Mouse (Mus musculus) stomach, postnatal 0 days (tissue): ENCODE results near the gene Olfr417. TPM values are rescaled to one million over a fixed set of nuclear protein-coding genes. Genes with fewer than 3 reads are reported as not detected.

Experiments
- ATAC-seq: fragments of 200-750 bp; cut with Nextera tagmentation; 2 replicates; pipeline ENCODE4 v1.8.0; 2017; ENCODE audit not compliant: low FRiP score, low TSS enrichment
- DNase-seq: peaks from one replicate; pipeline ENCODE4 v3.0.0-alpha.2; 2016; ENCODE audit warnings: low spot score
- H3K27ac ChIP-seq: fragments of 300-500 bp; sonication (generic); replicated peaks from 2 replicates; pipeline ENCODE4 v1.5.1; 2014; ENCODE audit warnings: mild to moderate bottlenecking, control low read depth
- H3K27me3 ChIP-seq: fragments of 300-500 bp; sonication (generic); 2 replicates; pipeline ENCODE4 v1.6.1; 2014; ENCODE audit warnings: low read length; ENCODE audit not compliant: control insufficient read depth, insufficient read depth
- H3K36me3 ChIP-seq: fragments of 300-500 bp; sonication (generic); 2 replicates; pipeline ENCODE4 v1.6.1; 2014; ENCODE audit warnings: low read length, mixed read lengths; ENCODE audit not compliant: control insufficient read depth, insufficient read depth
- H3K4me1 ChIP-seq: fragments of 300-500 bp; sonication (generic); replicated peaks from 2 replicates; pipeline ENCODE4 v1.6.1; 2014; ENCODE audit warnings: antibody characterized with exemption; ENCODE audit not compliant: control insufficient read depth, insufficient read depth
- H3K4me2 ChIP-seq: fragments of 300-500 bp; sonication (generic); replicated peaks from 2 replicates; pipeline ENCODE4 v1.6.1; 2014; ENCODE audit warnings: low read depth, mild to moderate bottlenecking, control low read depth, moderate library complexity
- H3K4me3 ChIP-seq: fragments of 300-500 bp; sonication (generic); 2 replicates; pipeline ENCODE4 v1.5.1; 2014; ENCODE audit warnings: low read depth, low read length, control low read depth
- H3K9ac ChIP-seq: fragments of 300-500 bp; sonication (generic); 2 replicates; pipeline ENCODE4 v1.6.1; 2014; ENCODE audit warnings: mild to moderate bottlenecking, low read length, control low read depth, mixed read lengths
- H3K9me3 ChIP-seq: fragments of 300-500 bp; sonication (generic); 2 replicates; pipeline ENCODE4 v1.6.1; 2016; ENCODE audit warnings: low read length; ENCODE audit not compliant: control insufficient read depth
- CTCF ChIP-seq: IDR thresholded peaks from 2 replicates; pipeline ENCODE4 v1.5.1; 2016; ENCODE audit warnings: antibody characterized with exemption, low read depth, mild to moderate bottlenecking, moderate library complexity
- EP300 ChIP-seq: optimal IDR thresholded peaks from 2 replicates; pipeline ENCODE3; 2016; ENCODE audit warnings: antibody characterized with exemption
- WGBS: fragments of 180-500 bp; shearing (Covaris S2); extraction: QIAGEN DNeasy Blood & Tissue Kit; methylation state at CpG from one replicate; pipeline ENCODE4 v1.1.7; 2014; 5-methylcytosine and 5-hydroxymethylcytosine counted together
- polyA plus RNA-seq: library from polyadenylated mRNA; unstranded; fragments of >200 nt; fragmentation: Nextera tagmentation; extraction: Ambion mirVana; gene quantifications from 2 replicates; pipeline ENCODE4 v1.2.1, GENCODE M21; 2015

Gene Olfr417
- polyA plus RNA-seq, 1 experiment from 2014 or later, result not detected

DNA sequence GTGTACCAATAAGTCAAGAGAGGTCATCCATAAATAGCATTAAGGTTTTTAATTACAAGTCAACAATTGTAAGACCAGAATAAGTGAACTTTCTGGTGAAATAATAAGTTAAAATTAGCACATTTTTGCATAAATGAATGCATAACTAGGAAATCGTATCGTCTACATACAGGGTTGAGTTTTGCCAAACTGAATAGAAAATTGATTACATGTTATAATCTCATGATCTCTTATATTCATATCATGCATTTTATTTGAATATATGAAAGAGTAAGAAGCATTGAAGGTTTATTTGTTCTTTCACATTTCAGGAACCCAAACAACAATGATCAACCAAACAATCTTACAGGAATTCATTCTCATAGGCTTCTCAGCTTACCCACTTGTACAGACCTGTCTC, 25.8 kb downstream of the Olfr417 start, which contains the start of gene Olfr248:
Olfr248 (plus strand) TSS at position 301 of the 400 bp plus-strand sequence.
- H3K27ac ChIP-seq, result no peak within 1 kb of the TSS
- no peak for DNase-seq

DNA sequence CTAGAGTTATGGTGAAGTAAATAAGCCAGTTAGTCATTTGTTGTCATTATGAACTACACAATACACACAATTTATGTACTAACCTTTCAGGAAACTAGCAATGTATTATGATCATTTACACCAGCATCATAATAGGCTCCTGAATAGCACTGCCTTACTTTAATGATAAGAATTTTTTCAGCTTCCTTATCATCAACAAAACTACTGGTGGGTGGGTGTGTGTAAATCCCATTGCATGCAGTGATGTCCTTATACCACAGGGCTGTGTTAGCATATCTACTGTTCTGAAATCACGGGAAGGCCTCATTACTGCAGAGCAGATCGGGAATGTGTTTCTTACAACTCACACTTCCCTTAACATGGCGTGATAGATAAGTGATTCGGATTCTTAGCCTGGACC, 58.0 kb downstream of the Olfr417 start:
- H3K9ac ChIP-seq, result no peak overlapping the region
- H3K4me1 ChIP-seq, result no peaks in the 10 kb centered on the region
- 84% methylated on average over 4 of the region's 4 CpGs for WGBS
- no peak for DNase-seq
- no peaks in the 10 kb centered on the region for H3K27me3 ChIP-seq
- no peak for ATAC-seq
- no peak overlapping the region for H3K4me2 ChIP-seq
- H3K27ac ChIP-seq, result no peak overlapping the region
- TF ChIP-seq EP300, result no peak
- no peak for TF ChIP-seq CTCF
- H3K36me3 ChIP-seq, result no peaks in the 10 kb centered on the region
- H3K9me3 ChIP-seq, result no peaks in the 10 kb centered on the region
- no peak overlapping the region for H3K4me3 ChIP-seq

More for the DNA sequence above, 25.8 kb downstream of the Olfr417 start, which contains the start of gene Olfr248:
- Histone ChIP-seq H3K27me3 (no peaks in the 10 kb centered on the region), H3K36me3 (no peaks in the 10 kb centered on the region), H3K4me3 (no peak within 1 kb of the TSS), H3K4me1 (no peaks in the 10 kb centered on the region), H3K9ac (no peak within 1 kb of the TSS), H3K4me2 (no peak within 1 kb of the TSS), H3K9me3 (no peaks in the 10 kb centered on the region)
- TF ChIP-seq CTCF (no peak), EP300 (no peak)
- ATAC-seq, result no peak
- 82% methylated on average over 2 of the region's 2 CpGs for WGBS

DNA sequence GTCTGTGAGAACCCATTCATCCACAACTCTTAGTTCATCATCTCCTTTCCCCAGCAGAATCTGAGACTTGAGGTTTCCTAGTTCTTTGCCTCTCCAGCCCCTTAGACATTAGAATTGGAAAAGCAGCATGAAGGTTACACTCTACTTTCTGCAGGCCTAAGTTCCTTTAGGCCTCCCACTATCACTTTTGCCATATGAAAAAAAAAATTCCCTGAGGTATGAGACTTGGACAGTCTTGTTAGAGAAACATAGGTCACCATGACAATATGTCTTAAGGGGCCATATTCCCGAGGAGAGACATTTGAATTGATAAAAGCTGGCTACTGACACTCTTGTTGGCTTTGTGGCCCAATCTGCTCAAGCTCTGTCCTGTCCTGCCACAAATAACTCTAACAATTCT, 58.8 kb downstream of the Olfr417 start, which contains the start of gene Olfr414:
Olfr414 (plus strand) TSS at position 301 of the 400 bp plus-strand sequence.
- H3K4me2 ChIP-seq, result no peak within 1 kb of the TSS
- H3K27ac ChIP-seq, result no peak within 1 kb of the TSS
- no peak within 1 kb of the TSS for H3K4me3 ChIP-seq
- no peaks in the 10 kb centered on the region for H3K4me1 ChIP-seq
- no peak for TF ChIP-seq CTCF
- no peak for TF ChIP-seq EP300
- no peak within 1 kb of the TSS for H3K9ac ChIP-seq
- DNase-seq (no peak), ATAC-seq (no peak)
- H3K36me3 ChIP-seq, result no peaks in the 10 kb centered on the region
- WGBS, result 38% methylated on average over 1 of the region's 1 CpGs
- H3K9me3 ChIP-seq, result no peaks in the 10 kb centered on the region
- no peaks in the 10 kb centered on the region for H3K27me3 ChIP-seq

Other genes starting within 250 kb of the Olfr417 start
- not detected in 2 replicates for gene Olfr231, start 244.0 kb upstream of the Olfr417 start, polyA plus RNA-seq
- 0.11 TPM in 1 of 2 replicates, not detected in the other for gene Olfr424, start 233.6 kb upstream of the Olfr417 start, polyA plus RNA-seq
- not detected in 2 replicates for gene Olfr420, start 209.5 kb upstream of the Olfr417 start, polyA plus RNA-seq
- gene Spta1, start 192.3 kb upstream of the Olfr417 start, polyA plus RNA-seq, result 0.02 TPM in 2 replicates
- gene Olfr419, start 113.1 kb upstream of the Olfr417 start, polyA plus RNA-seq, result not detected in 2 replicates
- not detected in 2 replicates for gene Mptx1, start 34.6 kb upstream of the Olfr417 start, polyA plus RNA-seq
- not detected in 2 replicates for gene Olfr248, start 25.9 kb downstream of the Olfr417 start, polyA plus RNA-seq
- not detected in 2 replicates for gene Olfr414, start 58.9 kb downstream of the Olfr417 start, polyA plus RNA-seq
- 0.05 TPM in 1 of 2 replicates, not detected in the other for gene Olfr220, start 77.0 kb downstream of the Olfr417 start, polyA plus RNA-seq
- gene Fmn2, start 136.7 kb downstream of the Olfr417 start, polyA plus RNA-seq, result 0.48 and 0.67 TPM in 2 replicates